Mouse (Mus musculus) cerebellum, postnatal 10 days (tissue): Measurements from ENCODE around the gene Fyb2.

Source experiments
- DNase-seq, 2 experiments: peaks; one replicate each; pipeline ENCODE4 v3.0.0; 2021; ENCODE audit warnings: mixed read lengths in 2 of 2

The Fyb2 gene

GRCm38 (mm10) chr4:104941895-104942294 is 28.6 kb downstream of the Fyb2 start:
- DNase-seq = no peak

- no peak for DNase-seq
Observed at GRCm38 (mm10) chr4:104944482-104944881, 31.2 kb downstream of the Fyb2 start.

- DNase-seq = no peak
Observed at GRCm38 (mm10) chr4:104948886-104949285, 35.6 kb downstream of the Fyb2 start.

- DNase-seq = no peak
Observed at GRCm38 (mm10) chr4:104949304-104949703, 36.0 kb downstream of the Fyb2 start.

- no peak for DNase-seq
Observed at GRCm38 (mm10) chr4:104951280-104951878, 38.1 kb downstream of the Fyb2 start.

GRCm38 (mm10) chr4:104956691-104957090 is 43.4 kb downstream of the Fyb2 start:
- DNase-seq = peak; percentile 63 to 73

- DNase-seq = no peak
Observed at GRCm38 (mm10) chr4:104961431-104961830, 48.2 kb downstream of the Fyb2 start.

- no peak for DNase-seq
Observed at GRCm38 (mm10) chr4:104972606-104973005, 59.4 kb downstream of the Fyb2 start.

- DNase-seq = no peak
Observed at GRCm38 (mm10) chr4:104975162-104975830, 62.0 kb downstream of the Fyb2 start.

GRCm38 (mm10) chr4:104985960-104986632 is 72.8 kb downstream of the Fyb2 start:
- DNase-seq = no peak

- peak; percentile 20 for DNase-seq
Observed at GRCm38 (mm10) chr4:104987631-104988030, 74.4 kb downstream of the Fyb2 start.

GRCm38 (mm10) chr4:104988102-104988501 is 74.8 kb downstream of the Fyb2 start:
- DNase-seq = peak; percentile 26 to 41

- DNase-seq = no peak
Observed at GRCm38 (mm10) chr4:104988709-104989108, 75.5 kb downstream of the Fyb2 start.

GRCm38 (mm10) chr4:104990016-104990415 is 76.8 kb downstream of the Fyb2 start:
- DNase-seq = peak; percentile 76 to 79

- no peak for DNase-seq
Observed at GRCm38 (mm10) chr4:104990686-104991085, 77.4 kb downstream of the Fyb2 start.

- no peak for DNase-seq
Observed at GRCm38 (mm10) chr4:104992271-104992670, 79.0 kb downstream of the Fyb2 start.

GRCm38 (mm10) chr4:104993140-104993874 is 80.1 kb downstream of the Fyb2 start:
- DNase-seq = no peak

- DNase-seq = no peak
Observed at GRCm38 (mm10) chr4:104999702-105000101, 86.4 kb downstream of the Fyb2 start.

- peak; percentile 32 to 44 for DNase-seq
Observed at GRCm38 (mm10) chr4:105001736-105002135, 88.5 kb downstream of the Fyb2 start.

- peak; percentile 24 to 34 for DNase-seq
Observed at GRCm38 (mm10) chr4:105004135-105004534, 90.9 kb downstream of the Fyb2 start.

- DNase-seq = peak; percentile 19 to 20
Observed at GRCm38 (mm10) chr4:105004649-105005048, 91.4 kb downstream of the Fyb2 start.

- no peak for DNase-seq
Observed at GRCm38 (mm10) chr4:105007360-105008018, 94.2 kb downstream of the Fyb2 start.

GRCm38 (mm10) chr4:105013718-105014117 is 100.5 kb downstream of the Fyb2 start:
- DNase-seq = no peak
